Mouse (Mus musculus): Measurements from ENCODE around the gene Sirt5. TPM values are rescaled to one million over a fixed set of nuclear protein-coding genes. Genes with fewer than 3 reads are reported as not detected.

Sirt5 gene
- polyA plus RNA-seq, 1 experiment from 2014 or later, result 24.9 TPM

DNA sequence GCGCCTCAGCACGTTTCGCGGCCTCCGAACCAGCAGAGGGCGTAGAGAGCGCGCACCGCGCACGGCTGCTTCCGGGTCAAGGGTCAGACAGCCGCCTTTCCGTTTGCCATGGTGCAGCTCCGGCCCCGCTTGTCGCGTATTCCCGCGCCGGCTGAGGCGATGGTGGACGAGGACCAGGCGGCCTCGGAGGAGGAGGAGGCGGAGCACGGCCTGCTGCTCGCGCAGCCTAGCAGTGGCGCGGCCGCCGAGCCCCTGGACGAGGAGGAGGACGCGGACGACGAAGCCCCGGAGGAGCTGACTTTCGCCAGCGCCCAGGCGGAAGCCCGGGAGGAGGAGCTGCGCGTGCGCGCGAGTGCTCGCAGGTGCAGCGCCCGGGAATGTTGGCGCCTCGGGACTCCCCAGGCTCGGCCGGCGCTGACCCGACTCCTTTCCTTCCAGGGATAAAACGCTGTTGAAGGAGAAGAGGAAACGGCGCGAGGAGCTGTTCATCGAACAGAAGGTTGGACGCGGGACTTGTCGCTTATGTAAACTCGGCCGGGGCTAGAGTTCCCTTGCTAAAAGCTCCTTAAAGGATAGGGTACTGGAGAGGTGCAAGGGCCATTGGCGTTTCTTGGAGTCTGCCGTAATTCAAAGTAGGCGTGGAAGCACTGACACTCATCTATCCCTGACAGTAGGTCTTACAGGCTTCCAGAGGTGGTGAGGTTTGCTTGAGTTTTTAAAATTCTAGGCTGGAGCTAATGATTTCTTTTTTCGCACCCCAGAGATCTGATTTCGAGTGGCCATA, 33.2 kb downstream of the Sirt5 start, which contains the start of gene Nol7:
TSS of gene Nol7 (plus strand) at position 94 of the 784 bp plus-strand sequence.
- H3K36me3 ChIP-seq (ENCODE audit: control insufficient read depth, insufficient read depth, low read length), result peaks cover 28% of the 10 kb centered on the region
- 1% methylated on average over 72 of the region's 72 CpGs for WGBS
- peak within 1 kb of the TSS; percentile 79 for H3K4me2 ChIP-seq (ENCODE audit: low read depth, low read length)
- peak; percentile 93 for ATAC-seq (ENCODE audit: low read depth)
- peak within 1 kb of the TSS; percentile 87 for H3K4me3 ChIP-seq (ENCODE audit: low read length)
- H3K9me3 ChIP-seq (ENCODE audit: control insufficient read depth, low read length), result no peaks in the 10 kb centered on the region
- H3K27me3 ChIP-seq (ENCODE audit: control insufficient read depth, insufficient read depth, low read depth, low read length), result no peaks in the 10 kb centered on the region
- H3K4me1 ChIP-seq (replicated peaks; ENCODE audit: control insufficient read depth, insufficient read depth, low read length), result peaks cover 6% of the 10 kb centered on the region
- H3K9ac ChIP-seq (ENCODE audit: low read length), result peak within 1 kb of the TSS; percentile 91
- peak within 1 kb of the TSS; percentile 98 for H3K27ac ChIP-seq (ENCODE audit: low read length)

DNA sequence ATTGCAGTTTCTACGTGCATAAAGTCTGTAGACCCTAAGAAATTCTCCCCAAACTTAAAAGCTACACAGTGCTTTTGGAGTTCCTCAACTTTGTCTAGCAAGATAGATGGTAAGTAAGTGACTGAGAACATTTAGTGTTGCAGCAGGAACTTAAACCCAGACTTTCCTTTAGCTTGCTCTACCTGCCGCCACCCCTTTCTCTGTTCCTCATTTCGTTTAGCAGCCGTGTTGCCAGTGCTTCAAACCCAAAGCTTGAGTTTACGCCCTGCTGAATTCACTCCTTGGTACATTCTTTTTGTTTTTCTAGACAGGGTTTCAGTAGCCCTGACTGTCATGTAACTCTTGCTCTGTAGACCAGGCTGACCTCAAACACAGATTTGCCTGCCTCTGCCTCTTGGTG, 34.3 kb downstream of the Sirt5 start:
- Histone ChIP-seq H3K4me3 (ENCODE audit: low read length) (peak overlapping the region; percentile 87), H3K27me3 (ENCODE audit: control insufficient read depth, insufficient read depth, low read depth, low read length) (no peaks in the 10 kb centered on the region), H3K36me3 (ENCODE audit: control insufficient read depth, insufficient read depth, low read length) (peaks cover 25% of the 10 kb centered on the region), H3K9ac (ENCODE audit: low read length) (no peak overlapping the region), H3K9me3 (ENCODE audit: control insufficient read depth, low read length) (no peaks in the 10 kb centered on the region), H3K4me1 (replicated peaks; ENCODE audit: control insufficient read depth, insufficient read depth, low read length) (peaks cover 6% of the 10 kb centered on the region), H3K27ac (ENCODE audit: low read length) (no peak overlapping the region), H3K4me2 (ENCODE audit: low read depth, low read length) (peak overlapping the region; percentile 79; the same call in 1 of the 2 replicates)
- 89% methylated on average over 5 of the region's 5 CpGs for WGBS
- no peak for ATAC-seq (ENCODE audit: low read depth)

DNA sequence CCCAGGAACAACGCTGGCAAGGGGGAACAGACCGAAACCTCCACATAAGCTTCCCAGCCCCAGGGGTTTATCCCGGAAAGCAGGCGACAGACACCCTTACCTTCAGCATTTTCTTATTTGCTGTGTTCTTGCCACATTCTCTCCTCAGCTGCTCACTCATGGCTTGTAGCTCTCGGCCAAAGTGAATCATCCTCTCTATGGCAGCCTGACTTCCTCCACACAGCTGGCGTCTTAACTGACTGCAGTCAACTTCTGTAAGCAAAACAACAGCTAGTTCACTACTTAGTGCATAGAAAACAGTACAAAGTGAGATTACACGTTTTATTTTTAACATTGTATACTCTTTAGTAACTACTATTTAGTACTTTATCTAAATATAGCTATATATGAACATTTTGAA, 47.0 kb downstream of the Sirt5 start:
- H3K4me1 ChIP-seq (replicated peaks; ENCODE audit: control insufficient read depth, insufficient read depth, low read length), result no peaks in the 10 kb centered on the region
- no peak for ATAC-seq (ENCODE audit: low read depth)
- H3K9me3 ChIP-seq (ENCODE audit: control insufficient read depth, low read length), result no peaks in the 10 kb centered on the region
- no peak overlapping the region for H3K4me3 ChIP-seq (ENCODE audit: low read length)
- H3K4me2 ChIP-seq (ENCODE audit: low read depth, low read length), result no peak overlapping the region
- no peak overlapping the region for H3K9ac ChIP-seq (ENCODE audit: low read length)
- no peaks in the 10 kb centered on the region for H3K27me3 ChIP-seq (ENCODE audit: control insufficient read depth, insufficient read depth, low read depth, low read length)
- H3K27ac ChIP-seq (ENCODE audit: low read length), result no peak overlapping the region
- peaks cover 27% of the 10 kb centered on the region for H3K36me3 ChIP-seq (ENCODE audit: control insufficient read depth, insufficient read depth, low read length)
- 81% methylated on average over 7 of the region's 7 CpGs for WGBS

DNA sequence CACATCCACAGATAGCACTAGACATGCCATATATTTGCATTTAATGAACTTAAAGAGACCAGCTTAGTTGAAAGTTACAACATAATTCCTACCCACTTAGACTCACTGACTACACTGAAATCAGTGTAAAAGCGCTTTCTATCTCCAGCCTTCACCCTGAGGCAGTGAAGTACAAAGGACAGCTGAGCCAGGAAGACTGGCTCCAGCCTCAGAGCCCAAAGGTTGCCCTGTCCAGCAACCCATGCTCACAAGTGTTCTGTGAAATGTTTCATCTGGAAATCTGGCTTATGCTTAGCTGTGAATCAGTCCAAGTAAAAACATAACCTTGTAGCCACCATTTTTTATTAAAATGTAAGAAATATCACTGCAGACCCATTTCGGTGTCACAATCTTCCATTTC, 48.3 kb downstream of the Sirt5 start:
- H3K9me3 ChIP-seq (ENCODE audit: control insufficient read depth, low read length), result no peaks in the 10 kb centered on the region
- peaks cover 27% of the 10 kb centered on the region for H3K36me3 ChIP-seq (ENCODE audit: control insufficient read depth, insufficient read depth, low read length)
- WGBS, result 86% methylated on average over 2 of the region's 2 CpGs

DNA sequence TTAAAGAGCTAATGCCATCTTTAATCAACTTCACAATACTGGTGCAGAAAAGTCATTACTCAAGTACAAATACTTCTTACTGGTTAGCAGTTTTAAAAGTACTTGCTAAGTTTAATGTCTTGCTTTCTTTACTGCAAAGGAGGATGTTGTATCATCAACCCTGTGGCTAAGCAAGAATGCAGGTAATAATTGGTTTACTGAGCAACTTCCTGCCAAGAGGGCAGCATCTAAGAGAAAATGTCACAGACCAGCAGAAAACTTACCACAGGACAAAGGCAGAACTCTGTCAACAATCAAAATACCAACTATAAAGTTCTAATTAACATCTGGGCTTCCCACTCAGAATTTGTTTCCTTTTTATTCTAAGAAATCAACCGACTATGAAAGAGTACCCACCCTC, 50.0 kb downstream of the Sirt5 start:
- Histone ChIP-seq H3K4me1 (replicated peaks; ENCODE audit: control insufficient read depth, insufficient read depth, low read length) (no peaks in the 10 kb centered on the region), H3K36me3 (ENCODE audit: control insufficient read depth, insufficient read depth, low read length) (peaks cover 34% of the 10 kb centered on the region), H3K4me3 (ENCODE audit: low read length) (no peak overlapping the region), H3K4me2 (ENCODE audit: low read depth, low read length) (no peak overlapping the region), H3K27me3 (ENCODE audit: control insufficient read depth, insufficient read depth, low read depth, low read length) (no peaks in the 10 kb centered on the region), H3K27ac (ENCODE audit: low read length) (no peak overlapping the region), H3K9ac (ENCODE audit: low read length) (no peak overlapping the region), H3K9me3 (ENCODE audit: control insufficient read depth, low read length) (no peaks in the 10 kb centered on the region)
- ATAC-seq (ENCODE audit: low read depth), result no peak
- WGBS, result 92% methylated on average over 1 of the region's 1 CpGs

More for the DNA sequence above, 48.3 kb downstream of the Sirt5 start:
- ATAC-seq (ENCODE audit: low read depth), result no peak
- no peak overlapping the region for H3K9ac ChIP-seq (ENCODE audit: low read length)
- no peaks in the 10 kb centered on the region for H3K4me1 ChIP-seq (replicated peaks; ENCODE audit: control insufficient read depth, insufficient read depth, low read length)
- no peak overlapping the region for H3K27ac ChIP-seq (ENCODE audit: low read length)
- H3K4me2 ChIP-seq (ENCODE audit: low read depth, low read length), result no peak overlapping the region
- H3K4me3 ChIP-seq (ENCODE audit: low read length), result no peak overlapping the region
- no peaks in the 10 kb centered on the region for H3K27me3 ChIP-seq (ENCODE audit: control insufficient read depth, insufficient read depth, low read depth, low read length)

DNA sequence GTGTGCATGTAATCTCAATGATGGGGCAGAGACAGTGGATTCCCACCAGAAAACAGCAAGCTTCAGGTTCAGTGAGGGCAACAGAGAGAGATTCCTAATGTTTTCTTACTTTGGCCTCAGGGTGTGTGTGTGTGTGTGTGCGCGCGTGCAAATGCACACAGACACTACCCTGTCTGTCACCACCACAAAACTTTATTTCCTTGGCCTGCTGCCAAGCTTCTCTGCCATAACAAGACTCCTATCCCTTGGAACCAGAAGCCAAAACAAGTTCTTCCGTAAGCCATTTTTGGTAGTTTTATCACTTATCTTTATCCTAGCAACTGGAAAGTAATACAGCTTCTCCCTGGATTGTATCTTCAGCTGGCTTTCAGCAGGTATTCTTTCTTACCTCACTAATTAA, 63.1 kb downstream of the Sirt5 start:
- ATAC-seq (ENCODE audit: low read depth), result no peak
- no peaks in the 10 kb centered on the region for H3K4me1 ChIP-seq (replicated peaks; ENCODE audit: control insufficient read depth, insufficient read depth, low read length)
- H3K36me3 ChIP-seq (ENCODE audit: control insufficient read depth, insufficient read depth, low read length), result peaks cover 8% of the 10 kb centered on the region; the same call in 1 of the 2 replicates
- no peaks in the 10 kb centered on the region for H3K27me3 ChIP-seq (ENCODE audit: control insufficient read depth, insufficient read depth, low read depth, low read length)
- WGBS, result 66% methylated on average over 4 of the region's 4 CpGs
- no peaks in the 10 kb centered on the region for H3K9me3 ChIP-seq (ENCODE audit: control insufficient read depth, low read length)
- H3K27ac ChIP-seq (ENCODE audit: low read length), result no peak overlapping the region
- H3K4me3 ChIP-seq (ENCODE audit: low read length), result no peak overlapping the region
- no peak overlapping the region for H3K4me2 ChIP-seq (ENCODE audit: low read depth, low read length)
- no peak overlapping the region for H3K9ac ChIP-seq (ENCODE audit: low read length)

DNA sequence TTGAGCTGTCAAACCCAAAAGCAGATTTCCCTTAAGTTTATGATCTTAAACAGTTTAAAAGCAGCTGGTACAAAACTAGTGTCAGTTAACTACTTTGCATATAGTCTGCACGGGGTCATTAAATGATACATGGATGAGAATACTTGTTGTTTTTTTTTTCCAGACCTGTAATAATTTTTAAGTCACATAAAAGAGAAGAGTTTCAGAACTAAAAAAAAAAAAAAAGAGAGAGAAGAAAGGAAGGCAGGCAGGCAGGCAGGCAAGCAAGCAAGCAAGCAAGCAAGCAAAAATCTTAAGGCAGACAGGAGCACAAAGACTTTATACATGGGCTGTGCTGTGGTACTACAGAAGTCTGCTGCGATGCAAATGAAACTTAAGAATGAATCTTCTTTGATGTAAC, 68.1 kb downstream of the Sirt5 start:
- WGBS, result 81% methylated on average over 2 of the region's 2 CpGs
- H3K9me3 ChIP-seq (ENCODE audit: control insufficient read depth, low read length), result no peaks in the 10 kb centered on the region
- H3K4me1 ChIP-seq (replicated peaks; ENCODE audit: control insufficient read depth, insufficient read depth, low read length), result no peaks in the 10 kb centered on the region; the same call in 1 of the 2 replicates
- ATAC-seq (ENCODE audit: low read depth), result no peak
- H3K4me3 ChIP-seq (ENCODE audit: low read length), result no peak overlapping the region
- H3K9ac ChIP-seq (ENCODE audit: low read length), result no peak overlapping the region
- no peak overlapping the region for H3K27ac ChIP-seq (ENCODE audit: low read length)
- no peaks in the 10 kb centered on the region for H3K27me3 ChIP-seq (ENCODE audit: control insufficient read depth, insufficient read depth, low read depth, low read length)
- peaks cover 6% of the 10 kb centered on the region; the same call in 1 of the 2 replicates for H3K36me3 ChIP-seq (ENCODE audit: control insufficient read depth, insufficient read depth, low read length)
- no peak overlapping the region for H3K4me2 ChIP-seq (ENCODE audit: low read depth, low read length)

DNA sequence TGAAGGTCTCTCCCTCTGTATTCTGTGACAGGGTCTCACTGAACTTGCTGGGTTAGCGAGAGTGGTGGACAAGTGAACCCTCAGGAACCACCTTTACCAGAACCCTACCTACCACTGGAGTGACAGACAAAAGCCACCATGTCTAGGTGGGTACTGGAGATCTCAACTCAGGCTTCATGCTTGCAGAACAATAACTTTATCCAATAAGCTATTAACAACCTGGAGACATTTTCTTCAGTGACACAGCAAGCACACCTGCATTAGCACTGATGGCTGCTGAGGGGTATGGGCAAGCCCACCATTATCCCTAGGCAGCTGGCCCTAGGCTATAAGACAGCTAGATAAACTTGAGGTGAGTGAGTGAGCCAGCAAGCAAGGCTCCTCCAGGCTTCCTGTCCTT, 75.1 kb downstream of the Sirt5 start:
- 83% methylated on average over 1 of the region's 1 CpGs for WGBS
- no peak overlapping the region for H3K27ac ChIP-seq (ENCODE audit: low read length)
- no peaks in the 10 kb centered on the region for H3K9me3 ChIP-seq (ENCODE audit: control insufficient read depth, low read length)
- no peak overlapping the region for H3K4me2 ChIP-seq (ENCODE audit: low read depth, low read length)
- no peak overlapping the region for H3K9ac ChIP-seq (ENCODE audit: low read length)
- H3K4me1 ChIP-seq (replicated peaks; ENCODE audit: control insufficient read depth, insufficient read depth, low read length), result peaks cover 6% of the 10 kb centered on the region
- no peaks in the 10 kb centered on the region for H3K27me3 ChIP-seq (ENCODE audit: control insufficient read depth, insufficient read depth, low read depth, low read length)
- no peak for ATAC-seq (ENCODE audit: low read depth)
- no peak overlapping the region for H3K4me3 ChIP-seq (ENCODE audit: low read length)
- no peaks in the 10 kb centered on the region for H3K36me3 ChIP-seq (ENCODE audit: control insufficient read depth, insufficient read depth, low read length)

DNA sequence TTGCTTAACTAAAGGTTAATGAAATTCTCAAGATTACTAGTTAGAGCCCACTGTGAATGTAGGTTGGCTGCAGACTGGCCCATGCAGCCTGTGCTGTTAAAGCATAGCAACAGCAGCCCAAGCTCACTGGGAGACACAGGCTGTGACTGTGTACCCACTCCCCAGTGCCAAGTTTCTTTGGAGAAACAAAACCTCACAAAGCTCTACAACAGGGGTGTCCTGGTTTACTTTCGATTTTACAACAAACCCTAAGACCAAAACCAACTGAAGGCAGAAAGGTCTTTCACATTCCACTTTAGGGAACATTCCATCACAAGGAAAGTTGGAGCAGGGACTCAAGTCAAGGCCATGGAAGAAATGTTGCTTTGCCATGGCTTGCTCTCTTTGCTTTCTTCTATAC, 77.3 kb downstream of the Sirt5 start:
- Histone ChIP-seq H3K4me1 (replicated peaks; ENCODE audit: control insufficient read depth, insufficient read depth, low read length) (peaks cover 11% of the 10 kb centered on the region), H3K9me3 (ENCODE audit: control insufficient read depth, low read length) (no peaks in the 10 kb centered on the region), H3K27ac (ENCODE audit: low read length) (no peak overlapping the region), H3K27me3 (ENCODE audit: control insufficient read depth, insufficient read depth, low read depth, low read length) (no peaks in the 10 kb centered on the region), H3K9ac (ENCODE audit: low read length) (no peak overlapping the region), H3K4me3 (ENCODE audit: low read length) (no peak overlapping the region), H3K4me2 (ENCODE audit: low read depth, low read length) (no peak overlapping the region), H3K36me3 (ENCODE audit: control insufficient read depth, insufficient read depth, low read length) (no peaks in the 10 kb centered on the region)
- ATAC-seq (ENCODE audit: low read depth), result no peak
- 73% methylated on average over 1 of the region's 1 CpGs for WGBS
